Mouse (Mus musculus): ENCODE measurements around the gene Dlgap1. TPM values are rescaled to one million over a fixed set of nuclear protein-coding genes. Genes with fewer than 3 reads are reported as not detected.
A peak's percentile ranks its signal among the peaks of the same experiment; 100 is the strongest.
"Not testable (repeated sequence)": the region's sequence is repeated elsewhere in the genome, so short reads cannot be mapped to it uniquely, and the experiment has no call there.

The Dlgap1 gene
- total RNA-seq, 2 experiments from 2014 or later = not detected

- ATAC-seq (replicated peaks; ENCODE audit: poor library complexity, severe bottlenecking) = no peak
Measured at GRCm38 (mm10) chr17:70516506-70516905, 547.6 kb downstream of the Dlgap1 start.

- no peak for ATAC-seq (replicated peaks; ENCODE audit: poor library complexity, severe bottlenecking)
Measured at GRCm38 (mm10) chr17:70517333-70517732, 548.5 kb downstream of the Dlgap1 start.

GRCm38 (mm10) chr17:70521058-70521851, 552.4 kb downstream of the Dlgap1 start:
- ATAC-seq (replicated peaks; ENCODE audit: poor library complexity, severe bottlenecking) = no peak

GRCm38 (mm10) chr17:70521971-70522370, 553.1 kb downstream of the Dlgap1 start:
- no peak for ATAC-seq (replicated peaks; ENCODE audit: poor library complexity, severe bottlenecking)

- peak; percentile 77 for ATAC-seq (replicated peaks; ENCODE audit: poor library complexity, severe bottlenecking)
Measured at GRCm38 (mm10) chr17:70525990-70526389, 557.1 kb downstream of the Dlgap1 start.

GRCm38 (mm10) chr17:70527101-70527500, 558.2 kb downstream of the Dlgap1 start:
- ATAC-seq (replicated peaks; ENCODE audit: poor library complexity, severe bottlenecking) = peak; percentile 90

GRCm38 (mm10) chr17:70528196-70529187, 559.6 kb downstream of the Dlgap1 start:
- ATAC-seq (replicated peaks; ENCODE audit: poor library complexity, severe bottlenecking) = no peak

GRCm38 (mm10) chr17:70534321-70534720, 565.4 kb downstream of the Dlgap1 start:
- ATAC-seq (replicated peaks; ENCODE audit: poor library complexity, severe bottlenecking) = peak; percentile 97

- ATAC-seq (replicated peaks; ENCODE audit: poor library complexity, severe bottlenecking) = no peak
Measured at GRCm38 (mm10) chr17:70541816-70542215, 572.9 kb downstream of the Dlgap1 start.

GRCm38 (mm10) chr17:70550793-70551192, 581.9 kb downstream of the Dlgap1 start:
- no peak for ATAC-seq (replicated peaks; ENCODE audit: poor library complexity, severe bottlenecking)

GRCm38 (mm10) chr17:70561547-70561946, 592.7 kb downstream of the Dlgap1 start:
- ATAC-seq (replicated peaks; ENCODE audit: poor library complexity, severe bottlenecking) = no peak

GRCm38 (mm10) chr17:70570848-70571247, 602.0 kb downstream of the Dlgap1 start:
- peak; percentile 97 for ATAC-seq (replicated peaks; ENCODE audit: poor library complexity, severe bottlenecking)

GRCm38 (mm10) chr17:70583042-70583441, 614.2 kb downstream of the Dlgap1 start:
- no peak for ATAC-seq (replicated peaks; ENCODE audit: poor library complexity, severe bottlenecking)

GRCm38 (mm10) chr17:70586735-70587425, 618.0 kb downstream of the Dlgap1 start:
- no peak for ATAC-seq (replicated peaks; ENCODE audit: poor library complexity, severe bottlenecking)

- ATAC-seq (replicated peaks; ENCODE audit: poor library complexity, severe bottlenecking) = not testable (repeated sequence)
Measured at GRCm38 (mm10) chr17:70587975-70588630, 619.2 kb downstream of the Dlgap1 start.

GRCm38 (mm10) chr17:70588691-70589090, 619.8 kb downstream of the Dlgap1 start:
- ATAC-seq (replicated peaks; ENCODE audit: poor library complexity, severe bottlenecking) = no peak

- ATAC-seq (replicated peaks; ENCODE audit: poor library complexity, severe bottlenecking) = no peak
Measured at GRCm38 (mm10) chr17:70589140-70589539, 620.3 kb downstream of the Dlgap1 start.

- ATAC-seq (replicated peaks; ENCODE audit: poor library complexity, severe bottlenecking) = no peak
Measured at GRCm38 (mm10) chr17:70590506-70590905, 621.6 kb downstream of the Dlgap1 start.

GRCm38 (mm10) chr17:70594277-70594676, 625.4 kb downstream of the Dlgap1 start:
- no peak for ATAC-seq (replicated peaks; ENCODE audit: poor library complexity, severe bottlenecking)

GRCm38 (mm10) chr17:70596326-70596725, 627.5 kb downstream of the Dlgap1 start:
- no peak for ATAC-seq (replicated peaks; ENCODE audit: poor library complexity, severe bottlenecking)

All from granulocyte monocyte progenitor cell, adult 5-6 weeks (primary cell).